Mouse (Mus musculus): ENCODE results near the gene Sp140. TPM values are rescaled to one million over a fixed set of nuclear protein-coding genes. Genes with fewer than 3 reads are reported as not detected.

Sp140 gene
- polyA plus RNA-seq, 1 experiment, result 0.20 TPM

- no peaks in the 10 kb centered on the region for H3K79me2 ChIP-seq (ENCODE audit: control insufficient read depth, insufficient read depth)
- H3K27me3 ChIP-seq (ENCODE audit: control insufficient read depth, insufficient read depth, insufficient read length), result no peaks in the 10 kb centered on the region
- H3K4me3 ChIP-seq, result no peak overlapping the region
- H3K36me3 ChIP-seq (ENCODE audit: control insufficient read depth, insufficient read depth), result no peaks in the 10 kb centered on the region
- TF ChIP-seq E2F4 (IDR thresholded peaks at IDR 0.05; ENCODE audit: insufficient read depth) (no peak), CEBPB (IDR thresholded peaks at IDR 0.05; ENCODE audit: insufficient read depth, poor library complexity, severe bottlenecking) (no peak), POLR2AphosphoS2 (IDR thresholded peaks at IDR 0.05; ENCODE audit: insufficient read length, low read depth) (no peak), TCF12 (IDR thresholded peaks at IDR 0.05; ENCODE audit: insufficient read depth, poor library complexity, severe bottlenecking) (no peak), POLR2A (IDR thresholded peaks at IDR 0.05; ENCODE audit: insufficient read length, low read depth) (no peak), SRF (IDR thresholded peaks at IDR 0.05; ENCODE audit: control insufficient read depth, insufficient read length, low read depth) (no peak), MAX (IDR thresholded peaks at IDR 0.05; ENCODE audit: low read depth) (no peak), TCF3 (IDR thresholded peaks at IDR 0.05; ENCODE audit: insufficient read length, low read depth) (no peak), MYOD1 (IDR thresholded peaks at IDR 0.05; ENCODE audit: control insufficient read depth in 1 of 3, insufficient read length in 2 of 3, low read depth in 2 of 3) (no peak)
- H3K4me2 ChIP-seq (ENCODE audit: low read depth), result no peak overlapping the region
- no peak overlapping the region for H3ac ChIP-seq (ENCODE audit: control insufficient read depth, insufficient read length)
These were observed 93.1 kb downstream of the Sp140 start for GRCm38 (mm10) chr1:85693280-85693679.

Other genes with a start within 250 kb of the Sp140 start
- gene G530012D18Rik, start 24.7 kb upstream of the Sp140 start, polyA plus RNA-seq (2012; fragmentation: generic; extraction: Trizol), result not detected
- gene Sp110, start 1.6 kb upstream of the Sp140 start, polyA plus RNA-seq (2012; fragmentation: generic; extraction: Trizol), result not detected
- 0.14 TPM for gene Sp100, start 49.6 kb downstream of the Sp140 start, polyA plus RNA-seq (2012; fragmentation: generic; extraction: Trizol)
- 0.02 TPM for gene A630001G21Rik, start 178.3 kb downstream of the Sp140 start, polyA plus RNA-seq (2012; fragmentation: generic; extraction: Trizol)
- gene Cab39, start 193.1 kb downstream of the Sp140 start, polyA plus RNA-seq (2012; fragmentation: generic; extraction: Trizol), result 29.0 TPM

Data from myocyte (in vitro differentiated cells).